Mouse (Mus musculus) kidney, adult 2 months (tissue): ENCODE measurements around the gene Vmo1.

Experiments
- CTCF ChIP-seq: fragments of 200-500 bp; conservative IDR thresholded peaks from 2 replicates; pipeline ENCODE4 v1.5.1; 2011; ENCODE audit warnings: low read depth, mild to moderate bottlenecking, control low read depth, low read length, moderate library complexity, mixed read lengths; ENCODE audit not compliant: insufficient read depth, insufficient read length
- POLR2A ChIP-seq: fragments of 200-500 bp; IDR thresholded peaks from one replicate; pipeline ENCODE4 v1.6.1; 2011; ENCODE audit warnings: low read depth, low read length, control low read depth

DNA sequence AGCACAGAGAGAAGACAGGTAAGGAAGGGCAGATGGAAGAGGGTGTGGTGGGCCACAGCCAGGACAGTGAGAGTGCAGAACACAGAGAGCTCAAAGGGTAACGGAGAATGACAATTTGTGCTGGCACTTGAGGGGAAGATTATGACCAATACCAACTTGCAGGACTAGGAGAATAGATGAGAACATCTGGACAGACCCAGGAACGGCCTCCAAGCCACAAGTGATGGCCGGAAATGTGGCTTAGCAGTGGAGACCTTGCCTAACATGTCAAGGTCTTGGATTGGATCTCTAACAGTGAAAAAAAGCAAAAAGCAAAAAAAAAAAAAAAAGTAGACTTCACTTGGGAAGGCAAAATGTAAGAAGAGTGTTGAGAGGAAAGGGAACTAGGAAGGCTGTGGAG, 44.7 kb downstream of the Vmo1 start:
- TF ChIP-seq CTCF (no peak), POLR2A (no peak)
